Mouse (Mus musculus): ENCODE results near the gene Caskin2. TPM values are rescaled to one million over a fixed set of nuclear protein-coding genes. Genes with fewer than 3 reads are reported as not detected.

The Caskin2 gene
- total RNA-seq, 1 experiment: 10.5 TPM

DNA sequence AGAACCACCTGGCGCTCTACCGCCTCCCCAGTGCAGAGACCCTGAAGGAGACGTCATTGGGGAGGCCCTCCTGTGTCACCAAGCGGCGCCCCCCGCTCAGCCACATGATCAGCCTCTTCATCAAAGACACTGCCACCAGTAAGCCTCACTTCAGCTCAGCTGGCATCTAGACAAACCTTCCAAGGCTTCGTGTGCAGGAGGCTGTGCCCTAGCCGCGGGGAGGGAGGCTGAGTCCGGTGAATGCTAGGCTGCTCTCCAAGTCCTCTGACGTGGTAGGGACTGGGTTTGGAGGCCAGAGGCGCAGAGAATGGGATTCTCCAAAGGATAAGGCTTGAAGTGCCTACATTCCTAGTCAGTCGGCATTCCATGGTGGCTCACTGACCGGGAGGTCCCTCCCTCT lies 21.1 kb downstream of the Caskin2 start:
- TF ChIP-seq MAFK (IDR thresholded peaks at IDR 0.05; ENCODE audit: insufficient read depth, low read depth, low read length) (no peak), ZNF384 (IDR thresholded peaks at IDR 0.05; ENCODE audit: low read depth, low read length) (no peak), ZC3H11A (IDR thresholded peaks at IDR 0.05; ENCODE audit: borderline replicate concordance, low read depth, low read length) (no peak), CHD2 (IDR thresholded peaks at IDR 0.05; ENCODE audit: low read depth, low read length) (no peak), HCFC1 (IDR thresholded peaks at IDR 0.05; ENCODE audit: borderline replicate concordance, insufficient read depth, low read length) (no peak)
- H3K27ac ChIP-seq (ENCODE audit: insufficient read depth, low read depth, low read length, poor library complexity, severe bottlenecking): no peak overlapping the region
- H3K36me3 ChIP-seq (ENCODE audit: control insufficient read depth, insufficient read depth, low read length, poor library complexity, severe bottlenecking): peaks cover 41% of the 10 kb centered on the region
- DNase-seq (ENCODE audit: low read depth, low spot score): no peak
- H3K9ac ChIP-seq (ENCODE audit: insufficient read depth, low read depth, low read length, poor library complexity, severe bottlenecking): no peak overlapping the region
- in situ Hi-C loops (cut with MboI; ENCODE audit: low sequenced_read_pairs in 2 of 2, unreplicated experiment in 2 of 2): no loop called here
- H3K4me3 ChIP-seq (ENCODE audit: insufficient read depth in 1 of 2, low read depth in 1 of 2, low read length in 2 of 2, poor library complexity in 1 of 2, severe bottlenecking in 1 of 2): no peak overlapping the region
- H3K4me1 ChIP-seq (ENCODE audit: control insufficient read depth in 2 of 2, insufficient read depth in 2 of 2, low read length in 2 of 2, poor library complexity in 1 of 2): peaks cover 0 to 5% of the 10 kb centered on the region in 2 experiments; a peak in 1 of 4 replicates
- no peaks in the 10 kb centered on the region for H3K9me3 ChIP-seq (ENCODE audit: control insufficient read depth, insufficient read depth, low read depth, low read length)

DNA sequence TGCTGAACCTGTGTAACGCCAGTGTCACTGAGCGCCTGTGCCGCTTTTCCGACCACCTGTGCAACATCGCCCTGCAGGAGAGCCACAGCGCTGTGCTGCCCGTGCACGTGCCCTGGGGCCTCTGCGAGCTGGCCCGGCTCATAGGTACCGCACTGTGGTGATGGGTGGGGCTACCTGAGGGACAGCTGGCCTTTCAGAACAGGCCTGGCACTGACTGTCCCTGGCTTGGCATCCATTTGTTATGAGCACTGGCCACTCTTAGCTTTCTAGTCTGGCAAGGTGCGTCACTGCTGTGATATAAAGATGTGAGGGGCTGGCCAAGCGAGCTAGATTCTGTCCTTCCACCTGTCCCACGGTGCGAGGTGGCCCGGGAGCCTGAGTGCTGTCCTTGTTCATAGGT lies 21.5 kb downstream of the Caskin2 start:
- in situ Hi-C loops (cut with MboI; ENCODE audit: low sequenced_read_pairs in 2 of 2, unreplicated experiment in 2 of 2): no loop called here
- no peak overlapping the region for H3K27ac ChIP-seq (ENCODE audit: insufficient read depth, low read depth, low read length, poor library complexity, severe bottlenecking)
- TF ChIP-seq CHD2 (IDR thresholded peaks at IDR 0.05; ENCODE audit: low read depth, low read length): no peak
- no peak for TF ChIP-seq HCFC1 (IDR thresholded peaks at IDR 0.05; ENCODE audit: borderline replicate concordance, insufficient read depth, low read length)
- TF ChIP-seq ZC3H11A (IDR thresholded peaks at IDR 0.05; ENCODE audit: borderline replicate concordance, low read depth, low read length): no peak
- no peak for TF ChIP-seq MAFK (IDR thresholded peaks at IDR 0.05; ENCODE audit: insufficient read depth, low read depth, low read length)
- no peak for TF ChIP-seq ZNF384 (IDR thresholded peaks at IDR 0.05; ENCODE audit: low read depth, low read length)
- H3K4me3 ChIP-seq (ENCODE audit: insufficient read depth in 1 of 2, low read depth in 1 of 2, low read length in 2 of 2, poor library complexity in 1 of 2, severe bottlenecking in 1 of 2): no peak overlapping the region
- no peak for DNase-seq (ENCODE audit: low read depth, low spot score)
- H3K9ac ChIP-seq (ENCODE audit: insufficient read depth, low read depth, low read length, poor library complexity, severe bottlenecking): no peak overlapping the region
- H3K4me1 ChIP-seq (ENCODE audit: control insufficient read depth in 2 of 2, insufficient read depth in 2 of 2, low read length in 2 of 2, poor library complexity in 1 of 2): peaks cover 0 to 5% of the 10 kb centered on the region in 2 experiments; a peak in 1 of 4 replicates
- no peaks in the 10 kb centered on the region for H3K9me3 ChIP-seq (ENCODE audit: control insufficient read depth, insufficient read depth, low read depth, low read length)
- peaks cover 41% of the 10 kb centered on the region for H3K36me3 ChIP-seq (ENCODE audit: control insufficient read depth, insufficient read depth, low read length, poor library complexity, severe bottlenecking)

DNA sequence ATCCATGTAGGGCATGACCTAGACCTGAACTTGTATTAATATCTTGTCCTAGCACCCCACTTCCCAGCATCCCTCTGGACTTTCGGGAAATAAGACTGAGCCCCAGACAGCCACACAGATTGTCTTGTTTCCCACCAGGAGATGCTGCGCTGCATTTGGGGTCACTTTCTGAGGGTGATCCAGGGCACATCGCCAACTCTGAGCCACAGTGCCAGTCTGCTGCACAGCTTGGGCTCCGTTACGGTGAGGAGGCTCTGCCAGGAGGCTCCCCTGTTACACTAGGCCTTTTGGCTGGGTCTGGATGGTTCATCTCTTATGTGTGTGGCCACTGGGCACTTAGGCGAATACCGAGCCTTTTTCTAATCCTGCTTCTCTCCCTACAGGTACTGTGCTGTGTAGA lies 23.7 kb downstream of the Caskin2 start:
- no peak for DNase-seq (ENCODE audit: low read depth, low spot score)
- no peak overlapping the region for H3K27ac ChIP-seq (ENCODE audit: insufficient read depth, low read depth, low read length, poor library complexity, severe bottlenecking)
- TF ChIP-seq ZNF384 (IDR thresholded peaks at IDR 0.05; ENCODE audit: low read depth, low read length): no peak
- TF ChIP-seq MAFK (IDR thresholded peaks at IDR 0.05; ENCODE audit: insufficient read depth, low read depth, low read length): no peak
- TF ChIP-seq HCFC1 (IDR thresholded peaks at IDR 0.05; ENCODE audit: borderline replicate concordance, insufficient read depth, low read length): no peak
- TF ChIP-seq ZC3H11A (IDR thresholded peaks at IDR 0.05; ENCODE audit: borderline replicate concordance, low read depth, low read length): no peak
- no peak for TF ChIP-seq CHD2 (IDR thresholded peaks at IDR 0.05; ENCODE audit: low read depth, low read length)
- H3K9ac ChIP-seq (ENCODE audit: insufficient read depth, low read depth, low read length, poor library complexity, severe bottlenecking): no peak overlapping the region
- peaks cover 0 to 5% of the 10 kb centered on the region in 2 experiments; a peak in 1 of 4 replicates for H3K4me1 ChIP-seq (ENCODE audit: control insufficient read depth in 2 of 2, insufficient read depth in 2 of 2, low read length in 2 of 2, poor library complexity in 1 of 2)
- H3K36me3 ChIP-seq (ENCODE audit: control insufficient read depth, insufficient read depth, low read length, poor library complexity, severe bottlenecking): peaks cover 32% of the 10 kb centered on the region
- H3K9me3 ChIP-seq (ENCODE audit: control insufficient read depth, insufficient read depth, low read depth, low read length): no peaks in the 10 kb centered on the region
- in situ Hi-C loops (cut with MboI; ENCODE audit: low sequenced_read_pairs in 2 of 2, unreplicated experiment in 2 of 2): no loop called here
- no peak overlapping the region for H3K4me3 ChIP-seq (ENCODE audit: insufficient read depth in 1 of 2, low read depth in 1 of 2, low read length in 2 of 2, poor library complexity in 1 of 2, severe bottlenecking in 1 of 2)

DNA sequence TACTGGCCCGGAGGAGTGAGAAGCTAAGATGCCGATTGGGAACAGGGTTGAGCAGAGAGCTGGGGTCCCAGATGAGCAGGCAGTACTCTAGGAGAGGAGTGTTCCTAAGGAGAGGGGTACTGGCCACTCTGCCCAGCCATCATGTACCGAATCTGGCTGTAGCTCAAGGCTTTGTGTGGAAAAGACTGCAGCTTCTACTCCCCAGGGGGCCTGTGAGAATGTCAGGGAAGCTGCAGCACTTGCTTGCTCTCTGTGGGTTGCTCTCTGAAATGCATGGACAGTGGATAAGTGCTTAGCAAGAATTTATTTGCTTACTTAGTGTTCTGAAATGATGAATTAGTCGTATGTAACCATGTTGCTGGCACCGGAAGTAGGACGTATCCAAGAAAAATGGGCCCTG lies 27.0 kb downstream of the Caskin2 start:
- in situ Hi-C loops (cut with MboI; ENCODE audit: low sequenced_read_pairs in 2 of 2, unreplicated experiment in 2 of 2): no loop called here
- Histone ChIP-seq H3K36me3 (ENCODE audit: control insufficient read depth, insufficient read depth, low read length, poor library complexity, severe bottlenecking) (peaks cover 8% of the 10 kb centered on the region; the same call in 1 of the 2 replicates), H3K9ac (ENCODE audit: insufficient read depth, low read depth, low read length, poor library complexity, severe bottlenecking) (no peak overlapping the region), H3K4me1 (ENCODE audit: control insufficient read depth in 2 of 2, insufficient read depth in 2 of 2, low read length in 2 of 2, poor library complexity in 1 of 2) (peaks cover 0 to 2% of the 10 kb centered on the region in 2 experiments; a peak in 1 of 4 replicates), H3K9me3 (ENCODE audit: control insufficient read depth, insufficient read depth, low read depth, low read length) (no peaks in the 10 kb centered on the region), H3K27ac (ENCODE audit: insufficient read depth, low read depth, low read length, poor library complexity, severe bottlenecking) (no peak overlapping the region), H3K4me3 (ENCODE audit: insufficient read depth in 1 of 2, low read depth in 1 of 2, low read length in 2 of 2, poor library complexity in 1 of 2, severe bottlenecking in 1 of 2) (no peak overlapping the region)
- no peak for DNase-seq (ENCODE audit: low read depth, low spot score)
- TF ChIP-seq CHD2 (IDR thresholded peaks at IDR 0.05; ENCODE audit: low read depth, low read length) (no peak), ZNF384 (IDR thresholded peaks at IDR 0.05; ENCODE audit: low read depth, low read length) (no peak), MAFK (IDR thresholded peaks at IDR 0.05; ENCODE audit: insufficient read depth, low read depth, low read length) (no peak)
